Mouse (Mus musculus) lung, postnatal 0 days (tissue): ENCODE measurements around the gene Dgkz. TPM values are rescaled to one million over a fixed set of nuclear protein-coding genes. Genes with fewer than 3 reads are reported as not detected.

Experiments used
- ATAC-seq: fragments of 200-750 bp; cut with Nextera tagmentation; 2 replicates; pipeline ENCODE4 v1.8.0; 2017; ENCODE audit warnings: moderate library complexity
- DNase-seq: peaks from one replicate; pipeline ENCODE4 v3.0.0-alpha.2; 2016; ENCODE audit warnings: low spot score
- H3K27ac ChIP-seq: fragments of 300-500 bp; sonication (generic); 2 replicates; pipeline ENCODE4 v1.5.1; 2014; ENCODE audit warnings: antibody characterized with exemption, mild to moderate bottlenecking, low read length, mixed read lengths
- H3K27me3 ChIP-seq: fragments of 300-500 bp; sonication (generic); replicated peaks from 2 replicates; pipeline ENCODE4 v1.6.1; 2014; ENCODE audit warnings: low read length, mixed read lengths; ENCODE audit not compliant: insufficient read depth
- H3K36me3 ChIP-seq: fragments of 300-500 bp; sonication (generic); 2 replicates; pipeline ENCODE4 v1.6.1; 2014; ENCODE audit warnings: low read length, mixed read lengths; ENCODE audit not compliant: insufficient read depth
- H3K4me1 ChIP-seq: fragments of 300-500 bp; sonication (generic); 2 replicates; pipeline ENCODE4 v1.6.1; 2014; ENCODE audit warnings: antibody characterized with exemption, low read depth, low read length, mixed read lengths; ENCODE audit not compliant: insufficient read depth
- H3K4me2 ChIP-seq: fragments of 300-500 bp; sonication (generic); replicated peaks from 2 replicates; pipeline ENCODE4 v1.6.1; 2014; ENCODE audit warnings: low read depth, mild to moderate bottlenecking, low read length, moderate library complexity, mixed read lengths
- H3K4me3 ChIP-seq: fragments of 300-500 bp; sonication (generic); 2 replicates; pipeline ENCODE4 v1.5.1; 2014; ENCODE audit warnings: low read depth, low read length
- H3K9ac ChIP-seq: fragments of 300-500 bp; sonication (generic); replicated peaks from 2 replicates; pipeline ENCODE4 v1.6.1; 2014; ENCODE audit warnings: low read depth, mild to moderate bottlenecking
- H3K9me3 ChIP-seq: fragments of 300-500 bp; sonication (generic); 2 replicates; pipeline ENCODE4 v1.6.1; 2016; ENCODE audit warnings: low read length, mixed read lengths
- CTCF ChIP-seq: IDR thresholded peaks from 2 replicates; pipeline ENCODE4 v1.5.1; 2016; ENCODE audit warnings: antibody characterized with exemption, mild to moderate bottlenecking
- EP300 ChIP-seq: IDR thresholded peaks from 2 replicates; pipeline ENCODE4 v1.6.1; 2016; ENCODE audit warnings: antibody characterized with exemption, mild to moderate bottlenecking, control low read depth
- WGBS: fragments of 180-500 bp; shearing (Covaris S2); extraction: QIAGEN DNeasy Blood & Tissue Kit; methylation state at CpG from one replicate; pipeline ENCODE4 v1.1.7; 2014; 5-methylcytosine and 5-hydroxymethylcytosine counted together
- polyA plus RNA-seq: library from polyadenylated mRNA; unstranded; fragments of >200 nt; fragmentation: Nextera tagmentation; extraction: Ambion mirVana; gene quantifications from 2 replicates; pipeline ENCODE4 v1.2.1, GENCODE M21; 2015

Dgkz gene
- polyA plus RNA-seq, 1 experiment from 2014 or later: 50.7 TPM

- H3K27ac ChIP-seq: peak overlapping the region; percentile 91
- no peaks in the 10 kb centered on the region for H3K36me3 ChIP-seq
- WGBS: 53% methylated on average over 3 of the region's 3 CpGs
- no peaks in the 10 kb centered on the region for H3K27me3 ChIP-seq
- H3K4me3 ChIP-seq: peak overlapping the region; percentile 80
- H3K4me2 ChIP-seq: peak overlapping the region; percentile 55
- TF ChIP-seq CTCF: no peak
- no peak for TF ChIP-seq EP300
- no peaks in the 10 kb centered on the region for H3K9me3 ChIP-seq
- DNase-seq (no peak), ATAC-seq (no peak)
- H3K9ac ChIP-seq: no peak overlapping the region
- peaks cover 9% of the 10 kb centered on the region for H3K4me1 ChIP-seq
Measured at GRCm38 (mm10) chr2:91964610-91965204, 11.0 kb downstream of the Dgkz start.

- peaks cover 9% of the 10 kb centered on the region for H3K4me1 ChIP-seq
- DNase-seq (peak; percentile 96), ATAC-seq (peak; percentile 94)
- no peaks in the 10 kb centered on the region for H3K27me3 ChIP-seq
- H3K4me3 ChIP-seq: peak overlapping the region; percentile 80
- TF ChIP-seq CTCF (peak; percentile 88), EP300 (no peak)
- peak overlapping the region; percentile 91 for H3K27ac ChIP-seq
- WGBS: 4% methylated on average over 37 of the region's 57 CpGs
- H3K9me3 ChIP-seq: no peaks in the 10 kb centered on the region
- peak overlapping the region; percentile 80 for H3K4me2 ChIP-seq
- peak overlapping the region; percentile 66 for H3K9ac ChIP-seq
- H3K36me3 ChIP-seq: no peaks in the 10 kb centered on the region
Measured at GRCm38 (mm10) chr2:91963443-91963932, 12.2 kb downstream of the Dgkz start.

GRCm38 (mm10) chr2:91962864-91963401 lies 12.7 kb downstream of the Dgkz start:
- Histone ChIP-seq H3K27ac (peak overlapping the region; percentile 91), H3K4me3 (peak overlapping the region; percentile 80), H3K27me3 (no peaks in the 10 kb centered on the region), H3K4me1 (peaks cover 9% of the 10 kb centered on the region), H3K9me3 (no peaks in the 10 kb centered on the region), H3K4me2 (peak overlapping the region; percentile 80), H3K36me3 (no peaks in the 10 kb centered on the region), H3K9ac (peak overlapping the region; percentile 66)
- DNase-seq (no peak), ATAC-seq (peak; percentile 19)
- 0% methylated on average over 30 of the region's 39 CpGs for WGBS
- TF ChIP-seq EP300 (no peak), CTCF (no peak)

GRCm38 (mm10) chr2:91961901-91962761 lies 13.5 kb downstream of the Dgkz start:
- H3K4me1 ChIP-seq: peaks cover 10% of the 10 kb centered on the region
- H3K9me3 ChIP-seq: no peaks in the 10 kb centered on the region
- TF ChIP-seq CTCF (no peak), EP300 (no peak)
- WGBS: 43% methylated on average over 4 of the region's 4 CpGs
- H3K9ac ChIP-seq: no peak overlapping the region; the same call in 1 of the 2 replicates
- no peaks in the 10 kb centered on the region for H3K36me3 ChIP-seq
- peak overlapping the region; percentile 64 for H3K27ac ChIP-seq
- peak overlapping the region; percentile 80 for H3K4me2 ChIP-seq
- peak overlapping the region; percentile 80 for H3K4me3 ChIP-seq
- DNase-seq (peak; percentile 43), ATAC-seq (no peak)
- no peaks in the 10 kb centered on the region for H3K27me3 ChIP-seq

GRCm38 (mm10) chr2:91960459-91960858 lies 15.2 kb downstream of the Dgkz start:
- H3K9me3 ChIP-seq: no peaks in the 10 kb centered on the region
- ATAC-seq (no peak), DNase-seq (no peak)
- H3K9ac ChIP-seq: no peak overlapping the region
- H3K27ac ChIP-seq: no peak overlapping the region
- no peak overlapping the region for H3K4me2 ChIP-seq
- TF ChIP-seq EP300 (no peak), CTCF (no peak)
- H3K36me3 ChIP-seq: no peaks in the 10 kb centered on the region
- WGBS: 85% methylated on average over 5 of the region's 5 CpGs
- no peaks in the 10 kb centered on the region for H3K27me3 ChIP-seq
- peaks cover 21% of the 10 kb centered on the region for H3K4me1 ChIP-seq
- no peak overlapping the region for H3K4me3 ChIP-seq
